Mouse (Mus musculus) macrophage (primary cell): ENCODE measurements at regions not wholly inside any gene's neighbourhood (a gene's known extent, or its start where the extent isn't known, plus 50 kb on each side); places are given as distances from the start of the nearest gene placed in this dataset.
A peak's percentile ranks its signal among the peaks of the same experiment; 100 is the strongest.
"Not testable (repeated sequence)": the region's sequence is repeated elsewhere in the genome, so short reads cannot be mapped to it uniquely, and the experiment has no call there.

ENCODE experiments used
- H3K27ac ChIP-seq: fragments of 350-480 bp; formaldehyde crosslinking; 2 replicates; pipeline ENCODE4 v1.9.0; 2021
- H3K36me3 ChIP-seq: fragments of 350-480 bp; formaldehyde crosslinking; 2 replicates; pipeline ENCODE4 v1.9.0; 2021; ENCODE audit errors: inconsistent target
- H3K4me3 ChIP-seq: fragments of 350-480 bp; formaldehyde crosslinking; 2 replicates; pipeline ENCODE4 v1.9.0; 2021; ENCODE audit errors: inconsistent target
- H3K79me2 ChIP-seq: fragments of 350-480 bp; formaldehyde crosslinking; 2 replicates; pipeline ENCODE4 v1.9.0; 2021; ENCODE audit errors: inconsistent target
- WGBS: methylation state at CpG from one replicate; pipeline ENCODE4 v1.1.7; 2026; ENCODE audit warnings: inconsistent platforms; ENCODE audit not compliant: missing documents; 5-methylcytosine and 5-hydroxymethylcytosine counted together

GRCm38 (mm10) chrX:19341231-19342007 is 139.7 kb downstream of the Tex13c3 start:
- H3K36me3 ChIP-seq, H3K4me3 ChIP-seq, H3K79me2 ChIP-seq, H3K27ac ChIP-seq: not testable (repeated sequence)
- WGBS = 80% methylated on average over 3 of the region's 3 CpGs

- WGBS = 81% methylated on average over 2 of the region's 2 CpGs
- Histone ChIP-seq H3K36me3 (no peaks in the 10 kb centered on the region), H3K79me2 (no peaks in the 10 kb centered on the region), H3K4me3 (no peak overlapping the region), H3K27ac (no peak overlapping the region)
Observed at GRCm38 (mm10) chrX:19313286-19313685, 167.8 kb downstream of the Tex13c3 start.

- no peak overlapping the region for H3K27ac ChIP-seq
- no peaks in the 10 kb centered on the region for H3K36me3 ChIP-seq
- H3K79me2 ChIP-seq = no peaks in the 10 kb centered on the region
- H3K4me3 ChIP-seq = no peak overlapping the region
- WGBS = 71% methylated on average over 1 of the region's 1 CpGs
Observed at GRCm38 (mm10) chrX:19311809-19312559, 169.1 kb downstream of the Tex13c3 start.

- 15% methylated on average over 1 of the region's 1 CpGs for WGBS
- H3K4me3 ChIP-seq = no peak overlapping the region
- H3K79me2 ChIP-seq = no peaks in the 10 kb centered on the region
- no peaks in the 10 kb centered on the region for H3K36me3 ChIP-seq
- no peak overlapping the region for H3K27ac ChIP-seq
Observed at GRCm38 (mm10) chrX:19311377-19311776, 169.7 kb downstream of the Tex13c3 start.

GRCm38 (mm10) chrX:19288171-19288570 is 192.9 kb downstream of the Tex13c3 start:
- Histone ChIP-seq H3K4me3 (no peak overlapping the region), H3K36me3 (no peaks in the 10 kb centered on the region), H3K27ac (no peak overlapping the region), H3K79me2 (no peaks in the 10 kb centered on the region)
- WGBS = 75% methylated on average over 2 of the region's 2 CpGs

GRCm38 (mm10) chrX:19286431-19286830 is 194.7 kb downstream of the Tex13c3 start:
- H3K36me3 ChIP-seq = no peaks in the 10 kb centered on the region
- no peaks in the 10 kb centered on the region for H3K79me2 ChIP-seq
- H3K4me3 ChIP-seq = no peak overlapping the region
- 93% methylated on average over 5 of the region's 5 CpGs for WGBS
- no peak overlapping the region for H3K27ac ChIP-seq

GRCm38 (mm10) chrX:19285773-19286172 is 195.3 kb downstream of the Tex13c3 start:
- no peaks in the 10 kb centered on the region for H3K79me2 ChIP-seq
- 57% methylated on average over 4 of the region's 4 CpGs for WGBS
- no peak overlapping the region for H3K4me3 ChIP-seq
- H3K27ac ChIP-seq = no peak overlapping the region
- no peaks in the 10 kb centered on the region for H3K36me3 ChIP-seq

- H3K27ac ChIP-seq = no peak overlapping the region
- WGBS = 80% methylated on average over 3 of the region's 3 CpGs
Observed at GRCm38 (mm10) chrX:19283078-19283477, 198.0 kb downstream of the Tex13c3 start.

GRCm38 (mm10) chrX:19264237-19264636 is 216.9 kb downstream of the Tex13c3 start:
- Histone ChIP-seq H3K4me3 (no peak overlapping the region), H3K79me2 (no peaks in the 10 kb centered on the region), H3K27ac (no peak overlapping the region), H3K36me3 (no peaks in the 10 kb centered on the region)

More at GRCm38 (mm10) chrX:19283078-19283477, 198.0 kb downstream of the Tex13c3 start:
- Histone ChIP-seq H3K79me2 (no peaks in the 10 kb centered on the region), H3K36me3 (no peaks in the 10 kb centered on the region), H3K4me3 (no peak overlapping the region)

- no peak overlapping the region for H3K4me3 ChIP-seq
- H3K79me2 ChIP-seq = no peaks in the 10 kb centered on the region
- no peaks in the 10 kb centered on the region for H3K36me3 ChIP-seq
- WGBS = 100% methylated on average over 1 of the region's 2 CpGs
- no peak overlapping the region for H3K27ac ChIP-seq
Observed at GRCm38 (mm10) chrX:19246777-19247619, 234.1 kb downstream of the Tex13c3 start.

- 15% methylated on average over 13 of the region's 26 CpGs for WGBS
- Histone ChIP-seq H3K27ac (no peak overlapping the region), H3K79me2 (peaks cover 8% of the 10 kb centered on the region; the same call in 1 of the 2 replicates), H3K4me3 (peak overlapping the region; percentile 52), H3K36me3 (no peaks in the 10 kb centered on the region)
Observed at GRCm38 (mm10) chrX:19237738-19238261, 243.3 kb downstream of the Tex13c3 start.

- whole genome bisulfite sequencing = 24% methylated on average over 30 of the region's 31 CpGs
- Histone ChIP-seq H3K36me3 (no peaks in the 10 kb centered on the region), H3K79me2 (peaks cover 8% of the 10 kb centered on the region; the same call in 1 of the 2 replicates), H3K4me3 (peak overlapping the region; percentile 52), H3K27ac (no peak overlapping the region)
Observed at GRCm38 (mm10) chrX:19237048-19237737, 243.9 kb downstream of the Tex13c3 start.

GRCm38 (mm10) chrX:19235449-19235848 is 245.7 kb downstream of the Tex13c3 start:
- no peak overlapping the region for H3K4me3 ChIP-seq
- no peaks in the 10 kb centered on the region for H3K36me3 ChIP-seq
- H3K27ac ChIP-seq = no peak overlapping the region
- WGBS = 61% methylated on average over 2 of the region's 3 CpGs
- peaks cover 8% of the 10 kb centered on the region; the same call in 1 of the 2 replicates for H3K79me2 ChIP-seq

GRCm38 (mm10) chrX:19231823-19232222 is 249.3 kb downstream of the Tex13c3 start:
- no peaks in the 10 kb centered on the region for H3K36me3 ChIP-seq
- H3K27ac ChIP-seq = no peak overlapping the region
- H3K4me3 ChIP-seq = no peak overlapping the region
- 84% methylated on average over 3 of the region's 3 CpGs for WGBS
- H3K79me2 ChIP-seq = peaks cover 7% of the 10 kb centered on the region; the same call in 1 of the 2 replicates
